Mouse (Mus musculus) kidney, adult 2 months (tissue): ENCODE measurements at regions not wholly inside any gene's neighbourhood (a gene's known extent, or its start where the extent isn't known, plus 50 kb on each side); places are given as distances from the start of the nearest gene placed in this dataset.
"Not testable (repeated sequence)": the region's sequence is repeated elsewhere in the genome, so short reads cannot be mapped to it uniquely, and the experiment has no call there.

Experiments
- CTCF ChIP-seq: fragments of 200-500 bp; conservative IDR thresholded peaks from 2 replicates; pipeline ENCODE4 v1.5.1; 2011; ENCODE audit warnings: low read depth, mild to moderate bottlenecking, control low read depth, low read length, moderate library complexity, mixed read lengths; ENCODE audit not compliant: insufficient read depth, insufficient read length
- POLR2A ChIP-seq: fragments of 200-500 bp; IDR thresholded peaks from one replicate; pipeline ENCODE4 v1.6.1; 2011; ENCODE audit warnings: low read depth, low read length, control low read depth

DNA sequence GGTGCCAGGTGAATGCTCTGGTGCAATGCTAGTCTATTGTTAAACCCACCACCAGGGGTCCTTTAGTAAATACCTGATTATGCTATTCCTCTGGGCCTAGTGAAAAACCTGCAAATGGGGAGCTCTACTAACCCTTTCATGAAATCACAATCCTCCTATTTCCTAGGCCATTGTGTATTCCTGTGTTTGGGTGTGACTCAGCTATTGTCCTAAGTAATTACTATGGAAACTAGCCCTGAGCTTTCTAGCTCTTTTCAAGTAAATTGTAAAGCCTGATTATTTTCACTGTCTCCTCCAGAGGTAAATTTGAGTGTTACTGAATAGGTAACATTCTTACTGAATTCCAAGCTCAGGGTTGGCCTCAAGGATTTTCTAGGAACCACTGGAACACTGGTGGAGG is 147.8 kb upstream of the 1700008P02Rik start:
- not testable (repeated sequence) for TF ChIP-seq CTCF, POLR2A
